Mouse (Mus musculus) c-Kit-negative CD71-positive TER-119-positive erythroid progenitor cells, embryonic 14.5 days (primary cell): Measurements from ENCODE around the gene Lgals3.
"Not testable (repeated sequence)": the region's sequence is repeated elsewhere in the genome, so short reads cannot be mapped to it uniquely, and the experiment has no call there.

ENCODE experiments used
- DNase-seq: peaks from one replicate; pipeline ENCODE4 v3.0.0-alpha.2; 2013; ENCODE audit warnings: low read depth, low spot score

Gene Lgals3

DNA sequence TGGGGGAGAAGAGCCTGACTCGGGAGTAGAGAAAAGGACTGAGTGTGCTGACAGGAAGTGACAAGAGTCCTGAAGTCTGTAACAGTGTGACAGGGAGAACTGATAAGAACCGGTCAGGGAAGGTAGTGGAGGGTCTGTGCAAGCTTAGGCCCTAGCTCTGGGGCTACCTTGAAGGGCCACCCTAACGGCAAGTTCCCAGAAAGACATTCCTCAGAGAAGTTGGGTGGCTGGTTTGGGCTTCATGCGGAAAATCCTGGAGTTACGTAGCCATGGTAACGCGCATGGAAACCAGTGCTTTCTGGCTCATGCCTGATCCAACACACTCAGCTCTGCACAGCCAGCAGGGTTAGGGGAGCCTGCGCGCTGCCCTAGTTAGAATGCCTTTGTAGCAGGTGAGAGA lies at the start of gene Lgals3:
Gene Lgals3, plus strand, starts transcription at position 291 of the 400 bp plus-strand sequence.
- no peak for DNase-seq

DNA sequence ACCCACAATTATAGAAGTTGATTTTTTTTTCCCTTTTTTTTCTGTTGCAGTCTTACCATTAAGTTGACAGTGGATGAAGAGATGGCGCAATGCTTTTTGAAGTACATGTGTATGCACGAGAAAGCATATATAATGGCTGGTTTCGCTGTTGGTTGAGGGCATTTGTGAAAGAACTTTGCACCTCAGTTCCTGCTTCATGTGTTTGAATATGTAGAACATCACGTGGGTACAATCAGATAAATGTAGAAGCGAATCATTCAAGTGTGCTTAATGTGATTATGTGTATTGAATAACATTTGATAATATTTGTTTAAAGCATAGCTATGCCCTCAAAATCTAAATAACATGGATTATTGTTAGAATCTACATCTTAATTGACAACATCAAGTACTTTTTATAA lies 48.2 kb upstream of the Lgals3 start:
- no peak for DNase-seq

DNA sequence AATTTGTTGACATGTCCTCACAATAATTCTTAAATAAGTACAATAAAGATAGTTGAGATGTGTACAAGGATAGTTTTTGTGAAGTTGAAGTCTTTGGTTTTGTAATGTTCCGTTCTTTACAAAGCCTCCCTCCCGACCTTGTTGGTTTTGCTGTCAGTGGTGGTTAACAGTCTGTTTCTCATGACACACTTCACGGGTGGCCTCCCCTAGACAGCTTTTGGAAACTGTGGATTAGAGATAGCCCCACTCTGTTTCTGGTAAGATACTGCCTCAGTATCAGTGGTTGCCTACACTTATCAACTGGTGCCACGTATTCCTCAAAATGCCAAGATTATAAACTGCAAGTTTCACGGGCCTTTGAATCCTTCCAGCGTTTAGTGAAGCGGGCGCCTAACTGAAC lies 46.0 kb upstream of the Lgals3 start:
- not testable (repeated sequence) for DNase-seq

DNA sequence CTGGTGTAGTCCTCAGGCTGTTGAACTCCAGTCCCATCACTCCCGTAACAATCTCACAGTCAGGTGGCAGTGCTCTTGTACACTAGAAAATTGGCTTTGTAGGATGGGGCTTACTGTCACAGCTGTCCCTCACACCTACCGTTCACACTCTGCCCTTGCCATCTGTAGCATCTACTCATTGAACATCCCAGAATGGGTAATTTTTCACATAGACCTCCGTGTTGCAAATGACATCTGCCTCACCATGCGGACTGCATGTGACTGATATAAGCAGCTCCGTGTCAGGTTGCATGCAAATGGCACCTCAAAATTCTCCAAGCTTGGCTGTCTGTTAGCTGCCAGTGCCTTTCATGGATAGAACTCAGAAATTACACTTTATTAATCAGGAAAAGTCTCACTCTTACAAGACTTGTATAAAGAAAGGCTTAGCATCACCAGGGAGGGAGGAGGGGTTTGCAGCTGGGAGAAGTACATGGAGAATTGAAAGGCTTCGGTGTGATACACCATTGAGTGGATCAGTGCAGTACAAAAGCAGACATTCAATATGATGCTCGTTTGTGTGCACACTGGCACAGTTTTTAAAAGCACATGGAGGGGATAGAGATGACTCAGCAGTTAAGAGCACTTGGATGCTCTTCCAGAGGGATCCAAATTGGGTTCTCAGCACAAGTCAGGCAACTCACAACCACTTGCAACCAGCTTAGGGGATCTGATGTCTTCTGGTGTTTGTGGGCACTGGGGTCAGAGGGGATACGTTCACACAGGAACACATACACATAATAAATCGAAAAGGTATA lies 41.4 kb upstream of the Lgals3 start:
- no peak for DNase-seq

DNA sequence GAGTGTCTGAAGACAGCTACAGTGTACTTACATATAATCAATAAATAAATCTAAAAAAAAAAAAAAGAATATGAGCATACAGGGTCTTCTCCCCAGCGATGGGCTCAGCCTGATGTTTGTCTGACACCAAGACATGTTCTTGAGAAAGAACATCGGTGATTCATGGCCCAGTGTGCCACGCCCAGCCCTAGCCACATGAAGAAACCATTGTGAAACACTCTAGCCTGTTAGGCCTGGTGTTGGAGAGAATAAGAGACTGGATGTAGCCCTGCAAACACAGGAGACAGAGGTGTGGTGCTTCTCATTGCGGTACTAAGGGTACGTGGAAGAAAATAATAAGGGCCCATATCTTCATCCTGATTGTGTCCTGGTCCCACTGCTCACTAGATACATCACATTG lies 40.2 kb upstream of the Lgals3 start:
- DNase-seq = no peak

DNA sequence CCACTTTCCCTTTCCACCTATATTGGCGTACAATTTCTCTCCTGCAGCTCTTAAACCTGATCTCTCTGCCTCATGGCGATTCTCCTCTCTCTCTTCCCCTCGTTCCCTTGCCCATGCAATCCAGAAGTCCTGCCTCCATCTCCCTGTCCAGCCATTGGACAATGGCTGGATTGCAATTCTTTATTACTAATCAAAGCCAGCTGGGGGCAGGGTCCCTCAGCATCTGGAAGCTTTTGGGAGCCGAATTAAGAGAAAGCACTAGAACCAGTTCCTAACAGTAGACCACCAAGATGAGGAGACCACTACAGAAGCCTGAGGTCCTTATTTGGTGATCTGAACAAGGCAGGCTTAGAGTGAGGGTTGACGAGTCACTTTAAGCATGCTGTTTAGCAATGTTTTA lies 35.6 kb upstream of the Lgals3 start:
- no peak for DNase-seq

DNA sequence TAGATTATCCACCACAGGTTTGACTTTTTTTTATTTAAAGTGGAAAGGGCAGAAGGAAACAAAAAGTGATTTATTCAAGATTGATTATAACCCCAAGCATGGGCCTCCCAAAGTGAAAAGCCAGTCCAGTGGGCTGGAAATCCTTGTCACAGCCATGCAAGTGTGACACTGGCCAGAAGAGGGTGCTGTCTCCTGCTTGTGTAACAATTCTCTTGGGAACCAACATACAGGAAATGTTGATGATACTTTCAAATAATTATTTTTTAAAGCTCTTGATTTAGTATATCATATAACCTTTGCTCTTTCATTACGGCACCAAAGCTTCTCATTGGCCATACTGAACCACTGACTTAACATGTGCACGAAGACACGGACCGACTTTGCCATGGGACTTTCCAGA lies 32.7 kb upstream of the Lgals3 start:
- DNase-seq = peak; percentile 30

DNA sequence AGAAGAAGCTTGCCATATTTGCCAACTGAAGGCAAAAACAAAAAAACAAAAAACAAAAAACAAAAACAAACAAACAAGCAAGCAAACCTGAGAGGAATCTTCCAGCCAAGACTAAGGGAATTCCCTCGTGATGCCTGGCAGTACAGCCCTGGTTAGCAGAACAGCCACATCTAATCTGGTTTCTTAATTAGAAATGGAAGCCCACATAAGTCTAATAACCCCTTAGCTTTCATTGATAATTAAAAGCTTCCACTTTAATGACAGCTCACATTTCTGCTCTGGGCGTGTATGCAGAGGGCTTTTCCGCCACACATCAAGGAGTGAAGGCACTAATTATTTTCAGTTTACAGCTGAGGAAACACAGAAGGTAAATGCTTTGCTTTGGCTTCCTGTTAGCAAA lies 32.3 kb upstream of the Lgals3 start:
- no peak for DNase-seq

DNA sequence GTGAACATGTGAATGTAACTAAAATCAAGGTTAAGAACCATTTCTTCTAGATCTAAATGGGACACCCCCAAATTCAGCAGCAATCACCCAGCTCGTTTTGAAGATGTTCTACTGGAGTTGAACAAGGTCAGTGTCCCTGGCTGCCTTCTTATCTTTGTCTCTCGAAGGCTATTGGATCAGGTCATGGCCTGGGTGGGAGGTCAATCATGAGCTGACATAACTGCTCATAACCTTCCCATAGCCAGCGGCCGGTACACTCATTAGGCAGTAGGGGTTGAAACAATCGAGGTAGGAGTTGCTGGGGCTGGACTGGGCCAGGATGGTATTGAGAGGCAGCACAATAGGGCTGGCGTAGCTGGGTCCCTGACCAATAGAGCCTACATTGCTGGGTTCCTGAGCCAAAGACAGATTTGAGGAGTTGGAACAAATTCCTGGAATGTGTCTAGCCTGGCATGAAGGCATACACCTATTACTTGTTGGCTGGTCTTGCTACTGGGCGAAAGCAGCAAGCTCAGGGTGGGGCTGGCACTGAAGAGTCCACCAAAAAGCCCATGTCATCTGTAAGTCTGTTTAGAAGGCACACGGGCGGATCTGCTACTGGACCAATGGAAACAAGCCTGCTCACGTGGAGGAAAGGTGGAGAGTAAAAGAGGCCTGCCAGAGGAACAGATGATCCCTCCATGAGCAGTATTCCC lies 27.2 kb upstream of the Lgals3 start:
- no peak for DNase-seq

DNA sequence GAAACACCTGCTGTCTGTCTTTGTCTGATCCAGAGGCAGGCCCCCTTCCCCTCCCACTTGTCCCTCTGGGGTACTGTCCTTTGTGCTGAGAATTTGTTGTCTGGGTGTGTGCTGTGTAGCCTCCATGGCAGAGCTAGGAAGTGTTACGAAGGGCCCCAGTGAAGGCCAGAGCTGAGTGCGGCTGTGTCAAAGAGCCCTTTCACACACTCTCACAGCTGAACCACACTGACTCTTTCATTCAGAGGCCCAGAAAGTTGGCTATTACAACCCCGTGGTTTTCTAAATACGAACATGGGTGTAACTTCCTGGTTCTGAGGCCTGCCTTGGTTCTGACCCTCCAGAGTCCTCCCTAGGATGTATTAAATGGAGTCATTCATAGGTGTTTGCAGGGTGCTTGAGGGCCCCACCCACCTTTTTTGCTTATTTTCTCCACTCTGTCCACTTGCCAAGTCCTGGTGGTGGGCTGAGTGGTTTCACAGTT lies 25.7 kb upstream of the Lgals3 start:
- no peak for DNase-seq

DNA sequence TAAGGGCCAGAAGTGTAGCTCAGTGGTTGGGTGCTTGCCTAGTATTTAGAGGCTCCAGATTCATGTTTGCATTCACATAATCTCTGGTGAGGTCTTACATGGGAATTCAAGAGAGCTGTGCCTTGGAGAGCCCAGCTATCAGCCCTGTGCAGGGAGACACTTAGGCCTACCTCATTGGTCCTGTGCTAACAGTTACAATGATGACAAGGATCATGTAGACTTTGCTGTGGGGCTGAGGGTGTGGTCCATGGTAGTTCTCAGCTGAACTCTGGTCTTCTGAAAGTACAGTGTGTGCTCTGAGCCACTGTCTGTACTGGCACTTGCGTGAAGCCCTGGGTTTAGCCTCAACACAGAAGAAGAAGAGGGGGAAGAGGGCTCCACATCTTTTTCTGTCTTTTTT lies 20.8 kb upstream of the Lgals3 start:
- DNase-seq = no peak

DNA sequence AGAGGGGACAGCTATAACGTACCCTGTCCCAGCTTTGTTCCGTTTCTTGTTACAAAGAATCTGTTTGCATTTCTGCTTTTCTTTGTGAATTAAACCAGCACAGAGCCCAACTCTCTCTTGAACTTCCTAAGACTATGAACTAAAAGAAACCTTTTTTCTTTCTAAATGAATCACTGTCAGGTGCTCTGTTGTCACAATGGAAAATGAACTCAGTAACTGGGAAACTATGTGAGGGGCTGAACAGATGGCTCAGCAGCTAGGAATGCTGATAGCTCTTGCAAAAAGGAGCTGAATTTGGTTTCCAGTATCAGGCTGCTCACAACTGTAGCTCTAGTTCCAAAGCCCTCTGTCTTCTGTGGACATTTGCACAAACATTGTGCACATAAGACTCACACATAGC lies 16.6 kb upstream of the Lgals3 start:
- no peak for DNase-seq

DNA sequence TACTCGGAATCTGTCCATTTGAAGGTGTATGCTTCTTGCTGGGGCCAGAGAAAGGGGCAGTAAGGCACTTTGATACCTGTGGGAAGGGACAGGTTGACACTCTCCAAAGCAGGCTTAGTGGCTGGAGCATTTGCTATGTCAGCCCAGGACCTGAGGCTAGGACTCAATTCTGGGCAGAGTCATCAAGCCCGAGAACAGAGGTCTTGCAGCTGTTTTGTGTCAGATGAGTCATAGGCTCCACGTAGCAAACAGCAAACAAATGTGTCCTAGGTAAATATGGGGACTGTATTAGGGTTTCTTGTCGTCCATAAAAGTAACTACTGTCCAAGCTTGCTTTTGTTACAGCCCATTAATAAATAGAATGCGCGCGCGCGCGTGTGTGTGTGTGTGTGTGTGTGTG lies 15.3 kb upstream of the Lgals3 start:
- no peak for DNase-seq

DNA sequence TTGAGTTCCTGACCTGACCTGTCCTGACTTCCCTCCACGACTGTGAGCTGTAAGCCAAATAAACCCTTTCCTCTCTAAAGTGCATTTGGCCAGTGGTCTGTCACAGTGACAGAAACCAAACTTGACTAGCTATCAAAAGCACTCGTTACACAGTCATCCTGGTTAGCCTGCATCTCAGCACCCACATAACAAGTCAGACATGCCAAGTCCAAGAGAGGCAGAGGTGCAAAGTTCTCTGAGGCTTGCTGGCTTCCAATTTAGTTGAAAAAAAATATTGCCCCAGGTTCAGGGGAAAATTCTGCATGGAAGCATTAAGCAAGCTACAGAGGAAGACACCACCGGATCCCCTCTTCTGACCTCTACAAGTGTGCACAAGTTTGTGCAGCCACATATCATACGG lies 14.3 kb upstream of the Lgals3 start:
- DNase-seq = no peak

DNA sequence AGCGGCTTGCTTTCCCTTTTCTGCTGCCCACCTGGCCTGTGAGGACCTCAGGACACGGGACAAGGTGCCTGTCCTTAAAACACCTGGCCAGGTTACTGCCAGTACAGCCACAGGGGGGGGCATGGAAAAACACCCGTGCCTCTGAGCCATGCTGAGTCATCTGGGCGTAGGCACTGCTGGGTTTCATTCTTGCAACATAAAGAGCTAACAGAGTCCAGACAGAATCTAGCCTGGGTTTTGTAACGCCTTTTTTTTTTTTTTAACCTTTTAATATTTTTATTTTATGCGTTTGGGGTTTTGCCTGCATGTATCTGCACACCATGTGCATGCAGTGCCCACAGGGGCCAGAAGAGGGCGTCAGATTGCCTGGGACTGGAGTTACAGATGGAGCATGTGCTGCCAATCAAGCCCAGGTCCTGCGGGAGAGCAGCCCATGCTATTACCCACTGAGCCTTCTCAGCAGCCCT lies 13.4 kb upstream of the Lgals3 start:
- peak; percentile 50 for DNase-seq

DNA sequence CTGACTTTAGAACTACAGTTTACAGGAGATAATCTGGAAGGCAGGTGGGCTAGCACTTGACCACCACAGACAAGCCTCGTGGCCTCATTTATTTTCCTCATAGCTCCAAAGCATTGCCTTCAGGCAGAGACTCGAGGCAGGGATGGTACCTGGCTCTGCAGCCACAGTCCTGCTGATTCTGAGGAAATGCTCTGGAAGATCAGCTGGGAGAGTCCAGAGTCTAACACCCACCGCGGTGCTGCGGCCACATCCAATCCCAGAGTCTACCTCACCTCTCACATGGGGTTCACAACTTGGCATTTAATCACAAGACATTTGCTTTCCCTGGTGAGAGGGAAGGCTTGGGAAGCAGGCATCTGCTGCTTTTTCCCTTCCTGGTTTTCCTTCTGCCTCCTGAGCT lies 12.6 kb upstream of the Lgals3 start:
- no peak for DNase-seq

DNA sequence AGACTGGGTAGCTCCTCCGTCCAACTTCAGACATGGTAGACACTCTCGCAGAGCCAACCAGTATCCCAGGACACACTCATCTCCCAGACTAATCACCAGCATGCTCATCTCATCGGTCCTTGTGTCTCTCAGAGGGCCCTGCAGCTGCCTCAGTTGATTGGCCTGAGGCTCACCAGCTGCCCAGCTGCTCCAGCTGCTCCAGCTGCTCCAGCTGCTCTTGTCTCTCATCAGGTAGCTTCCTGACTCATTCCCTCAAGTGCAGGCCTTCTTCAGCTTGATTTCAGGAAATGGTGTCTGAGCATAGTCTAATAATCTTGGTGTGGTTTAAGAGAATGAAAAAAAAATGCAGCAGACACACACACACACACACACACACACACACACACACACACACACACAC lies 10.9 kb upstream of the Lgals3 start:
- no peak for DNase-seq

DNA sequence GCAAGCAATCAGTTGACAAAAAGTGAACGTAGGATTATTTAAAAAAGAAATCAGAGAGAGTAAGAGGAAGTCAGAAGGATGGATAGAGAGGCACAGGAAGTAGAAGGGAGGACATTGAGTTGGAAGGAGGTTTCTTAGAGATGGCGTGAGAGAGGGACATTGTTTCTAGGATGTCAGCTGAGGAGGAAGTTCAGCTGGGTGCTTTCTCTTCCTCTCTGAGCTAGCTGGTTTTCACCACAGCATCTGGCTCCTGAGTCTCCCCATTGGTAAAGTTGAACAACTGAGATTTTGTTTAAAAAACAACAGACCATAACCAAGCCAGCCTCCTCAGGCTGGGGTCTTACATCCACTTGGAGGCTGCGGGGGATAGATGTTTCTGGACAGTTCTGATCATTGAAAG lies 7.9 kb upstream of the Lgals3 start:
- no peak for DNase-seq

DNA sequence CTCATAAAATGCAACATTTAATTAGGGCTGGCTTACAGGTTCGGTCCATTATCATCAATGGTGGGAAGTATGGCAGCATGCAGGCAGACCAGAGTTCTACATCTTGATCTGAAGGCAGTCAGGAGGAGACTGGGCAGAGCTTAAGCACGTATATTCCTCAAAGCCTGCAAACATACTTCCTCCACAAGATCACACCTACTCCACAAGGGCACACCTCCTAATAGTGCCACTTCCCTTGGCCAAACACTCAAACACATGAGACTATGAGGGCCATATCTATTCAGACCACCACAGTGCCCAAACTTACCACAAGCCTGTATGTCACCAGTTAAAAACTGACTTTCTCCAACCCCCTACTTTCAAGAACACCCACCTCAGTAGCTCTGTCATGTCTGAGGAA lies 6.1 kb upstream of the Lgals3 start:
- no peak for DNase-seq

DNA sequence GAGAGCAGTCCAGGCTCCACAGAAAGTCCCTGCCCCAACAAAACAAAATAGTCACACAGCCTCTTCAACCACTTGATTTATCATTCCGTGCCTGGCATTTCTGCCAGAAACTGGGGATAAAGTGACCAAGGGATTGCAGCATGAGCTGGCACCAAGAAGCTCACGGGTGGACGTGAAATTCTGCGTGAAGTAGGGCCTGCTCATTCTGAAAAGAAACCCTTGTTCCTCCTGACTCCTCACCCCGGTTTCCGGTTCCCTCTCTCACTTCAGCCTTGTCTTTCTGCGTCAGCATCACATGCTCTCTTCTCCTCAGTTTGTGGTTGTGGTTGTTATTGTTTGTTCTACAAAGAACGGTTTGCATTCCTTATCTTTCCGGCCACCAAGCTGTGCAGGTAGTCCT lies 5.7 kb upstream of the Lgals3 start:
- DNase-seq = no peak

DNA sequence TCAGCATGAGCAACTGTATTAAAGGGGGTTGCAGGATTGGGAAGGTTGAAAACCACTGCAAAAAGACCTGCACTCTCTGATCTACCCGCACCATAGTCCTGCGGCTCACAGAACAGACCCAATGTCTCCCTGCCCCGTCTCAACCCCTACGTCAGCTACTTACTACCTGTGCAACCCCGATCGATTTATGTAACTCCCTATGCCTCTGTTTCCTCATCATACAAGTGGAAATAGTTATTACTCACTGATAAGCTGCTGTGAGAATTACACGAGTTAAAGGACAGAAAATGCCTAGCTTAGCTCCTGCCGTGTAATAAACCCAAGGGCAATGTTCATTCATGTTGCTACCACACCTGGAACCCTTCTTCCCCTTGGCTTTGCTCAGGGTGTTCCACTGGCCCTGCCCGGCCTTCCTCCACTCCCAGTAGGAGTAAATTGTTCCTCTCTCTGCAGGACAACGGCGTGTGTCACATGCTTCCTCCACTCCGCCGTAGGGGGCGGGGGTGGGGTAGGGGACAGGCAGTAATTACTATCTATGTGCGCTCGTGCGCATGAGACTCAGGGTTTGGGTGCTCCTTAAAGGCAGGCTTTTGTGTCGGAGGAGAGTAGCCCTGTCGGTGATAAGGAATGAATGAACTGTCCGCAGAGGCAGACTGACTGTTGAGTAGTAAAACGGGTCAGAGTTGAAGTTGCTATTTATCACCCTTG lies 2.7 kb upstream of the Lgals3 start:
- no peak for DNase-seq

DNA sequence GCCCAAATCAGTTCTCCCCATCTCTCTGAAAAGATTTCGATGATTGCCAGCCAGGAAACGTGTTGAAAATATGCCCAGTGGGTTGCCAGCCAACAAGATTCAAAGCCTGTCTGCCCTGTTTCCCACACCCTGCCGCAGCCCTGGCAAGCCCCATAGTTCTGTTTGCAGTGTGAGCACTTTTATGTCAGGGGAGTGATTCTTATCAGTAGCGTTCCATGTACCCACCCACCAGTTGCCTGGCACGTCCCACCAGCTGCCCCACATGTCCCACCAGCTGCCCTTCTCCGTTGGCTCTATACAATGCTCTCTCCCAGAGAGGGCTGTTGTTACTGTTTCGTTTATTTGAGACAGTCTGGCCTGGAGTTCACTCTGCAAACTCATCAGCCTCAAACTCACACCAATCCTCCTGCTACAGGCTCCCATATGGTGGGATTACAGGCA lies 650 bp upstream of the Lgals3 start:
- no peak for DNase-seq
